Mouse (Mus musculus) left cerebral cortex, postnatal 10 days (tissue): ENCODE data around the gene Tmem265. TPM values are rescaled to one million over a fixed set of nuclear protein-coding genes. Genes with fewer than 3 reads are reported as not detected.

Source experiments
- DNase-seq, 2 experiments: peaks; one replicate each; pipeline ENCODE4 v3.0.0; 2021 to 2022; ENCODE audit warnings: low spot score in 2 of 2, mixed read lengths in 1 of 2; ENCODE audit errors: extremely low spot score in 1 of 2
- intact Hi-C: fragments of 180-260 bp; cut with DNase I; formaldehyde crosslinking; loops from one replicate; pipeline ENCODE4 v1.15.1; 2025
- total RNA-seq, 2 experiments: library from RNA; stranded (reverse); gene quantifications; 2 replicates each; pipeline ENCODE4 v1.2.3; 2021

Tmem265 gene
- 1 to 10 TPM; 1.8 to 4.9 TPM for total RNA-seq

- DNase-seq: no peak
- intact Hi-C loops: no loop called here
Observed at GRCm38 (mm10) chr7:127561340-127561858, at the start of gene Tmem265. Gene Tmem265, plus strand, starts transcription at chr7:127561390.

GRCm38 (mm10) chr7:127511808-127512230 lies 49.4 kb upstream of the Tmem265 start, which contains the start of gene Srcap:
Gene Srcap, plus strand, starts transcription at chr7:127511983.
- intact Hi-C loops: no loop called here
- DNase-seq: peak; percentile 96 to 97

GRCm38 (mm10) chr7:127512231-127513015 lies 48.8 kb upstream of the Tmem265 start:
- peak; percentile 81 to 95 for DNase-seq
- intact Hi-C loops: no loop called here

- intact Hi-C loops: no loop called here
- DNase-seq: no peak
Observed at GRCm38 (mm10) chr7:127513016-127513390, 48.2 kb upstream of the Tmem265 start.

GRCm38 (mm10) chr7:127513781-127514180 lies 47.4 kb upstream of the Tmem265 start:
- intact Hi-C loops: no loop called here
- DNase-seq: no peak

- intact Hi-C loops: no loop called here
- no peak for DNase-seq
Observed at GRCm38 (mm10) chr7:127515846-127516245, 45.3 kb upstream of the Tmem265 start.

- intact Hi-C loops: no loop called here
- DNase-seq: no peak
Observed at GRCm38 (mm10) chr7:127516344-127516743, 44.8 kb upstream of the Tmem265 start.

- no peak for DNase-seq
- intact Hi-C loops: no loop called here
Observed at GRCm38 (mm10) chr7:127519284-127519683, 41.9 kb upstream of the Tmem265 start, which contains the start of gene Gm42715. Gene Gm42715, plus strand, starts transcription at chr7:127519584.

- intact Hi-C loops: no loop called here
- DNase-seq: no peak
Observed at GRCm38 (mm10) chr7:127541671-127542070, 19.5 kb upstream of the Tmem265 start.

GRCm38 (mm10) chr7:127549116-127549835 lies 11.9 kb upstream of the Tmem265 start:
- no peak for DNase-seq
- intact Hi-C loops: no loop called here

GRCm38 (mm10) chr7:127551558-127551957 lies 9.6 kb upstream of the Tmem265 start:
- no peak for DNase-seq
- intact Hi-C loops: no loop called here

- intact Hi-C loops: no loop called here
- no peak for DNase-seq
Observed at GRCm38 (mm10) chr7:127560580-127560979, 610 bp upstream of the Tmem265 start.

GRCm38 (mm10) chr7:127564381-127565150 lies 3.4 kb downstream of the Tmem265 start:
- DNase-seq: peak in 1 of 2 experiments; percentile 68
- intact Hi-C loops: no loop called here

- DNase-seq: peak; percentile 92 to 95
- intact Hi-C loops: no loop called here
Observed at GRCm38 (mm10) chr7:127572895-127573471, 11.8 kb downstream of the Tmem265 start, which contains the start of gene Phkg2. Gene Phkg2, plus strand, starts transcription at chr7:127573340.

- DNase-seq: no peak
- intact Hi-C loops: no loop called here
Observed at GRCm38 (mm10) chr7:127573503-127574008, 12.4 kb downstream of the Tmem265 start.

- DNase-seq: no peak
- intact Hi-C loops: no loop called here
Observed at GRCm38 (mm10) chr7:127574115-127574514, 12.9 kb downstream of the Tmem265 start.

- no peak for DNase-seq
- intact Hi-C loops: loop anchor here (2.0 kb wide), 1 partner anchor 20 kb away; no protein-coding TSS in a partner anchor
Observed at GRCm38 (mm10) chr7:127583260-127583659, 22.1 kb downstream of the Tmem265 start.

- DNase-seq: peak in 1 of 2 experiments; percentile 16
- intact Hi-C loops: no loop called here
Observed at GRCm38 (mm10) chr7:127585031-127585430, 23.8 kb downstream of the Tmem265 start.
